Mouse (Mus musculus) forebrain, embryonic 15.5 days (tissue): ENCODE data around the gene Dbndd1. TPM values are rescaled to one million over a fixed set of nuclear protein-coding genes. Genes with fewer than 3 reads are reported as not detected.
"Not testable (repeated sequence)": the region's sequence is repeated elsewhere in the genome, so short reads cannot be mapped to it uniquely, and the experiment has no call there.

Experiments
- ATAC-seq: fragments of 200-750 bp; cut with Nextera tagmentation; replicated peaks from 2 replicates; pipeline ENCODE4 v1.8.0; 2017; ENCODE audit warnings: mild to moderate bottlenecking, moderate TSS enrichment, moderate library complexity
- H3K27ac ChIP-seq: fragments of 300-500 bp; sonication (generic); replicated peaks from 2 replicates; pipeline ENCODE4 v1.5.1; 2015; ENCODE audit warnings: mild to moderate bottlenecking, inconsistent platforms
- H3K27me3 ChIP-seq: fragments of 300-500 bp; sonication (generic); 2 replicates; pipeline ENCODE4 v1.6.1; 2015; ENCODE audit warnings: inconsistent platforms
- H3K36me3 ChIP-seq: fragments of 300-500 bp; sonication (generic); 2 replicates; pipeline ENCODE4 v1.6.1; 2015; ENCODE audit warnings: mild to moderate bottlenecking, inconsistent platforms
- H3K4me1 ChIP-seq: fragments of 300-500 bp; sonication (generic); 2 replicates; pipeline ENCODE4 v1.6.1; 2015; ENCODE audit warnings: inconsistent platforms
- H3K4me2 ChIP-seq: fragments of 300-500 bp; sonication (generic); replicated peaks from 2 replicates; pipeline ENCODE4 v1.6.1; 2015; ENCODE audit warnings: mild to moderate bottlenecking, inconsistent platforms
- H3K4me3 ChIP-seq: fragments of 300-500 bp; sonication (generic); 2 replicates; pipeline ENCODE4 v1.5.1; 2015; ENCODE audit warnings: mild to moderate bottlenecking, inconsistent platforms
- H3K9ac ChIP-seq: fragments of 300-500 bp; sonication (generic); replicated peaks from 2 replicates; pipeline ENCODE4 v1.6.1; 2015; ENCODE audit warnings: mild to moderate bottlenecking, inconsistent platforms
- H3K9me3 ChIP-seq: fragments of 300-500 bp; sonication (generic); 2 replicates; pipeline ENCODE4 v1.6.1; 2016; ENCODE audit warnings: inconsistent platforms
- WGBS: fragments of 180-500 bp; shearing (Covaris S2); methylation state at CpG from one replicate; pipeline ENCODE4 v1.1.7; 2015; ENCODE audit warnings: mixed read lengths; 5-methylcytosine and 5-hydroxymethylcytosine counted together
- polyA plus RNA-seq: library from polyadenylated mRNA; unstranded; fragments of >200 nt; fragmentation: Nextera tagmentation; extraction: Ambion mirVana; gene quantifications from 2 replicates; pipeline ENCODE4 v1.2.1, GENCODE M21; 2015

The Dbndd1 gene
- polyA plus RNA-seq, 1 experiment from 2014 or later, result 96.4 TPM

- 92% methylated on average over 15 of the region's 15 CpGs for WGBS
- H3K4me2 ChIP-seq, result no peak overlapping the region
- no peak overlapping the region for H3K27ac ChIP-seq
- no peak overlapping the region for H3K9ac ChIP-seq
- peaks cover 94% of the 10 kb centered on the region for H3K36me3 ChIP-seq
- no peak for ATAC-seq
- H3K4me3 ChIP-seq, result no peak overlapping the region
- H3K27me3 ChIP-seq, result no peaks in the 10 kb centered on the region
- no peaks in the 10 kb centered on the region for H3K4me1 ChIP-seq
- H3K9me3 ChIP-seq, result no peaks in the 10 kb centered on the region
These were observed 23.8 kb downstream of the Dbndd1 start for GRCm38 (mm10) chr8:123491280-123492075.

- no peak for ATAC-seq
- H3K9ac ChIP-seq, result no peak overlapping the region
- peaks cover 55% of the 10 kb centered on the region for H3K36me3 ChIP-seq
- WGBS, result 86% methylated on average over 7 of the region's 7 CpGs
- H3K27ac ChIP-seq, result no peak overlapping the region
- peaks cover 13% of the 10 kb centered on the region for H3K4me1 ChIP-seq
- no peak overlapping the region for H3K4me2 ChIP-seq
- no peak overlapping the region for H3K4me3 ChIP-seq
- H3K9me3 ChIP-seq, result no peaks in the 10 kb centered on the region
- no peaks in the 10 kb centered on the region for H3K27me3 ChIP-seq
These were observed 32.6 kb downstream of the Dbndd1 start for GRCm38 (mm10) chr8:123482627-123483026.

DNA sequence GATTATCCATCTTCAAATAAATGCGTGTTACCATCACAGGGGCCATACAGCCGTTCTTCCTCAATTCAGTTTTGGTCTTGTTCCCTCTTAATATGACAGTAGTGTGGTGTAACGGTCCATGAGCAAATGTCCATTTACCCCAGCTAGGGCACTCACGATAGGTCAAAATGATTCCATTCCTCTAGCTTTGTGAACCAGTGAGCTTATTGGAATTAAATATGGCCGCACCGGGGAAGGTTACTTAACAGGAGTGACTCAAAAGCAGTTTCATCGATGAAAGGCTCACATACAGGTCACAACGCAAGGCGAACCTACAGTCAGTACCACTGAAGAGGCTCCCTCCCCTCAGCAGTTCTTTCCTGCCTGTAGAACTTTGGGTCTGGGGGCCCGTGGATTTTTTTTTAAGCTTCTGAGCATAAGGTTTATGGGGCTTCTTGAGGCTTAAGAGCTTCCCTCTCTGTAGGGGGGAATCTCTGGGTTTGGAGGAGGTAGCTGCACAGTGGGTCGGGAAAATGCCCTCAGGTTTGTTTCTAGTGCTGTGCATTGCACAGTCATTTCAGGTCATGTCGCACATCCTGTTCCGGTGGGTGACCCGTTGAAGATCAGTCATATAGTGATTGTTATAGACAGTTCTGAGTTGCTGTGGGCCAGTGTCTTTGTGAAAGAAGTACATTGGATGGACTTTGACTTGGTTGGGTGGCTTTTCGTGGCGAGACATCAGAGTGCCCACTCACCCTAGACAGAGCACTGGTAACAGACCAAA is 36.6 kb downstream of the Dbndd1 start:
- ATAC-seq, result peak; percentile 20; the same call in 1 of the 2 replicates
- H3K4me1 ChIP-seq, result peaks cover 20% of the 10 kb centered on the region
- no peaks in the 10 kb centered on the region for H3K9me3 ChIP-seq
- WGBS, result 36% methylated on average over 16 of the region's 16 CpGs
- peak overlapping the region; percentile 94 for H3K4me3 ChIP-seq
- H3K27me3 ChIP-seq, result no peaks in the 10 kb centered on the region
- H3K36me3 ChIP-seq, result peaks cover 25% of the 10 kb centered on the region
- H3K4me2 ChIP-seq, result peak overlapping the region; percentile 79
- H3K9ac ChIP-seq, result peak overlapping the region; percentile 87
- peak overlapping the region; percentile 97 for H3K27ac ChIP-seq

- Histone ChIP-seq H3K9me3 (no peaks in the 10 kb centered on the region), H3K36me3 (peaks cover 22% of the 10 kb centered on the region), H3K4me3 (peak within 1 kb of the TSS; percentile 94), H3K9ac (peak within 1 kb of the TSS; percentile 87), H3K27me3 (no peaks in the 10 kb centered on the region), H3K4me2 (peak within 1 kb of the TSS; percentile 79), H3K4me1 (peaks cover 20% of the 10 kb centered on the region), H3K27ac (peak within 1 kb of the TSS; percentile 97)
- WGBS, result under 1% methylated on average over 58 of the region's 58 CpGs
- ATAC-seq, result peak; percentile 94
These were observed 37.5 kb downstream of the Dbndd1 start, which contains the start of gene Afg3l1 for GRCm38 (mm10) chr8:123477737-123478258. Gene Afg3l1 (plus strand): TSS chr8:123477903.

DNA sequence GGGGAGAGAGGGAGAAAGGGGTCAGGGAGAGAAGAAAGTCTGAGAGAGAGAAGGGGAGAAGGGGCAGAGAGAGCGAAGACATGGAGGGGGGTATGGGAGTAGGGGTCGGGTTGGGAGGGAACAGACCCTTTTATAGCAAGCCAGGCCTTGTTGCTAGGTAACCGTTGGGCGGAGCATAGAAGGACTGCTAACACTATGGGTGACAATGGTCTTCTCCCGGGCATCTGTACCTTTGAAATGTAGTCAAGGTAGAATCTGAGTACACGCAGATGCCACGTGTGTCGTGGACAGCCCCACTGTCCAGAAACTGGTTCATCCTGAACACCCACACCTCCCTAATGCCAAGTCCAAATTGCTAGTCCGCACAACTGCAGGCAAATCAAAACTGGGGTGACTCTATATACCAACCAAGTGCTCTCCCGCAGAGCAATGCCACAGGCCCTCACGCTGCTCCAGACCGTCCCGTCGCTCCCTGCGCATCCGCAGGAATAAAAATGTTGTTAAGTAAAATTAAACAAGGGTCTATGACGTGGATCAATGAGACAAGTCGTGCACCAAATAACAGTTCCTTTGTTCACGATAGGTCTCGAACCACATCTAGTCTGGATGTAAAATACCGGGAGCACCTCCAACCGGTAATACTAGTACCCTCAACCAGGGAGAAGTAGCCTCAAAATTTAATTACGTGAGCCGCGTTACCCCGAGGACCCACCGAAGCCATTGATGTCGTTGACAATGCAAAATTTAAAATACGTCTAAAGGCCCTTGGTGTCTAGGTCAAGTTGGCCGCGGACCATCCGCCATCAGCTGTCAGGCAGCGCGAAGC is 38.1 kb downstream of the Dbndd1 start:
- H3K9ac ChIP-seq, result peak overlapping the region; percentile 87
- peak; percentile 72 for ATAC-seq
- no peaks in the 10 kb centered on the region for H3K27me3 ChIP-seq
- peaks cover 15% of the 10 kb centered on the region for H3K36me3 ChIP-seq
- H3K4me1 ChIP-seq, result peaks cover 20% of the 10 kb centered on the region
- H3K27ac ChIP-seq, result peak overlapping the region; percentile 97
- H3K9me3 ChIP-seq, result no peaks in the 10 kb centered on the region
- peak overlapping the region; percentile 79 for H3K4me2 ChIP-seq
- H3K4me3 ChIP-seq, result peak overlapping the region; percentile 94
- 7% methylated on average over 34 of the region's 34 CpGs for WGBS

DNA sequence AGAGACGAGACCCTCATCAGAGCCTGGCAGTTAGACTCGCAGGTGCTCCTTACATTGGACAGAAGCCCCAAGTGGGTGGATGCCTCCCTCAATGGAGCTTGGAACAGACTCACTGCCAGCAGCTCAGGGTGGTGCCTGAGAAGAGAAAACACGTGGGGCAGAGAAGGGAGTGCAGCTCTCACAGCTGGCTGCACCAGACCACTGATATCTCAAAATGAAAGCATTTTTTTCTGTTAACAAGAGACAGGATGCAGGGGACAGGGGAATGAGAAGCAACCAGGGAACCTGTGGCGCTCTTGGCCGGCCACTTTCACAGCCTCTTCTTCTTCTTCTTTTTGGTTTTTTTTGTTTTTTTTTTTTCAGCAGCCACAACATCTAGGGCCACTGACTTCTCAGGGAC is 40.7 kb downstream of the Dbndd1 start:
- 64% methylated on average over 5 of the region's 5 CpGs for WGBS
- not testable (repeated sequence) for H3K27me3 ChIP-seq, H3K36me3 ChIP-seq

GRCm38 (mm10) chr8:123472991-123473390 is 42.3 kb downstream of the Dbndd1 start:
- not testable (repeated sequence) for H3K27me3 ChIP-seq, H3K9me3 ChIP-seq, H3K4me2 ChIP-seq, ATAC-seq, H3K4me1 ChIP-seq, H3K27ac ChIP-seq, H3K9ac ChIP-seq, H3K4me3 ChIP-seq, H3K36me3 ChIP-seq
- WGBS, result 78% methylated on average over 6 of the region's 6 CpGs

More for the DNA sequence above, 40.7 kb downstream of the Dbndd1 start:
- ATAC-seq, H3K4me3 ChIP-seq, H3K9me3 ChIP-seq, H3K9ac ChIP-seq, H3K27ac ChIP-seq, H3K4me2 ChIP-seq: not testable (repeated sequence)
- peaks cover 20% of the 10 kb centered on the region for H3K4me1 ChIP-seq

GRCm38 (mm10) chr8:123467476-123467875 is 47.8 kb downstream of the Dbndd1 start:
- WGBS, result 77% methylated on average over 3 of the region's 3 CpGs

GRCm38 (mm10) chr8:123463651-123464050 is 51.6 kb downstream of the Dbndd1 start:
- H3K36me3 ChIP-seq, result peaks cover 40% of the 10 kb centered on the region

More at GRCm38 (mm10) chr8:123467476-123467875, 47.8 kb downstream of the Dbndd1 start:
- Histone ChIP-seq H3K4me2 (no peak overlapping the region), H3K27ac (no peak overlapping the region), H3K36me3 (peaks cover 10% of the 10 kb centered on the region; the same call in 1 of the 2 replicates), H3K4me3 (no peak overlapping the region), H3K9me3 (no peaks in the 10 kb centered on the region), H3K27me3 (no peaks in the 10 kb centered on the region), H3K9ac (no peak overlapping the region), H3K4me1 (no peaks in the 10 kb centered on the region)
- ATAC-seq, result no peak

More at GRCm38 (mm10) chr8:123463651-123464050, 51.6 kb downstream of the Dbndd1 start:
- no peaks in the 10 kb centered on the region for H3K4me1 ChIP-seq
- no peak overlapping the region for H3K27ac ChIP-seq
- no peak overlapping the region for H3K4me2 ChIP-seq
- no peak overlapping the region for H3K9ac ChIP-seq
- H3K27me3 ChIP-seq, result no peaks in the 10 kb centered on the region
- WGBS, result 95% methylated on average over 4 of the region's 4 CpGs
- H3K9me3 ChIP-seq, result no peaks in the 10 kb centered on the region
- H3K4me3 ChIP-seq, result no peak overlapping the region
- ATAC-seq, result no peak
